Mouse (Mus musculus) ovary, postnatal 36 days (tissue): ENCODE results near the gene Nrros.

Source experiments
- DNase-seq: peaks from one replicate; pipeline ENCODE4 v3.0.0; 2022; ENCODE audit warnings: low spot score, mixed read lengths

The Nrros gene

GRCm38 (mm10) chr16:32165281-32165821 is at the start of gene Nrros:
TSS of gene Nrros (minus strand) at chr16:32165594.
- peak; percentile 40 for DNase-seq

GRCm38 (mm10) chr16:32214804-32215576 is 49.6 kb upstream of the Nrros start:
- DNase-seq: no peak

GRCm38 (mm10) chr16:32214156-32214555 is 48.8 kb upstream of the Nrros start:
- DNase-seq: no peak

- DNase-seq: peak; percentile 31
These were observed 39.5 kb upstream of the Nrros start for GRCm38 (mm10) chr16:32204902-32205301.

GRCm38 (mm10) chr16:32202681-32203080 is 37.3 kb upstream of the Nrros start:
- peak; percentile 40 for DNase-seq

- DNase-seq: no peak
These were observed 35.6 kb upstream of the Nrros start for GRCm38 (mm10) chr16:32201004-32201325.

GRCm38 (mm10) chr16:32200256-32201003 is 35.0 kb upstream of the Nrros start:
- no peak for DNase-seq

GRCm38 (mm10) chr16:32190011-32190441 is 24.6 kb upstream of the Nrros start:
- no peak for DNase-seq

- DNase-seq: no peak
These were observed 23.7 kb upstream of the Nrros start for GRCm38 (mm10) chr16:32189109-32189508.

- DNase-seq: no peak
These were observed 20.7 kb upstream of the Nrros start for GRCm38 (mm10) chr16:32186056-32186455.

GRCm38 (mm10) chr16:32179333-32179901 is 14.0 kb upstream of the Nrros start, which contains the start of gene Bex6:
TSS of gene Bex6 (plus strand) at chr16:32179823.
- no peak for DNase-seq

- no peak for DNase-seq
These were observed 11.7 kb upstream of the Nrros start for GRCm38 (mm10) chr16:32176896-32177686.

GRCm38 (mm10) chr16:32175029-32175428 is 9.6 kb upstream of the Nrros start:
- DNase-seq: no peak

GRCm38 (mm10) chr16:32174340-32175005 is 9.1 kb upstream of the Nrros start:
- no peak for DNase-seq

- DNase-seq: no peak
These were observed 8.0 kb upstream of the Nrros start for GRCm38 (mm10) chr16:32173401-32173800.

- DNase-seq: no peak
These were observed 5.8 kb upstream of the Nrros start for GRCm38 (mm10) chr16:32171031-32171731.

GRCm38 (mm10) chr16:32167819-32168545 is 2.6 kb upstream of the Nrros start:
- DNase-seq: no peak

- DNase-seq: no peak
These were observed 882 bp downstream of the Nrros start for GRCm38 (mm10) chr16:32164396-32165027.

- DNase-seq: no peak
These were observed 1.5 kb downstream of the Nrros start for GRCm38 (mm10) chr16:32163891-32164290.
